Mouse (Mus musculus): Measurements from ENCODE around the gene 4921501E09Rik. TPM values are rescaled to one million over a fixed set of nuclear protein-coding genes. Genes with fewer than 3 reads are reported as not detected.
"Not testable (repeated sequence)": the region's sequence is repeated elsewhere in the genome, so short reads cannot be mapped to it uniquely, and the experiment has no call there.

4921501E09Rik gene
- not detected for total RNA-seq (2021)
- long read RNA-seq, experiment 1, result 0 reads
- long read RNA-seq, experiment 2, result 0 reads

DNA sequence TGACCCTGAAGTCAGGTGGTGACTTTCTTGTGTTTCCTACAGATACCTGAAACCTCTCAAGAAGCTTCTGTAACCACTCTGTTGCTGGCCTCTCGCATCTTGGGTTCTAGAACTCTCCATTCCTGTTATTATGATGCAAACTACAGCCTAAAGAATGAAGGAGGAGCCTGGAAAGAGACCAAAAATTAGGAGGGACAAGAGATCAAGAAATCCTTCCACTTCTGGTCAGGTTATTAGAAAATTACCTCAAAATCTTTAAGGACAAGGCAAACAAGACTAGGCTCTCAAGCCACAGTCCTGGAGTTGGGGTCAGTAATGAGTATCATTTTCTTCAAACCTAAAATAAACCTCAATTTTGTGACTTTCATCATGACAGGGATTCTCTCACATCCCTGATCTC, at the start of gene 4921501E09Rik:
4921501E09Rik (minus strand) TSS at position 101 of the 400 bp plus-strand sequence.
- no peak for DNase-seq

GRCm38 (mm10) chr17:33097396-33097795, 29.5 kb upstream of the 4921501E09Rik start:
- intact Hi-C loops (cut with DNase I), result loop anchor here (10.0 kb wide), 1 partner anchor 297 kb away; the partner anchor contains the start of gene Zfp101
- no peak for DNase-seq

More for the DNA sequence above, at the start of gene 4921501E09Rik:
- intact Hi-C loops (cut with DNase I), result no loop called here

DNA sequence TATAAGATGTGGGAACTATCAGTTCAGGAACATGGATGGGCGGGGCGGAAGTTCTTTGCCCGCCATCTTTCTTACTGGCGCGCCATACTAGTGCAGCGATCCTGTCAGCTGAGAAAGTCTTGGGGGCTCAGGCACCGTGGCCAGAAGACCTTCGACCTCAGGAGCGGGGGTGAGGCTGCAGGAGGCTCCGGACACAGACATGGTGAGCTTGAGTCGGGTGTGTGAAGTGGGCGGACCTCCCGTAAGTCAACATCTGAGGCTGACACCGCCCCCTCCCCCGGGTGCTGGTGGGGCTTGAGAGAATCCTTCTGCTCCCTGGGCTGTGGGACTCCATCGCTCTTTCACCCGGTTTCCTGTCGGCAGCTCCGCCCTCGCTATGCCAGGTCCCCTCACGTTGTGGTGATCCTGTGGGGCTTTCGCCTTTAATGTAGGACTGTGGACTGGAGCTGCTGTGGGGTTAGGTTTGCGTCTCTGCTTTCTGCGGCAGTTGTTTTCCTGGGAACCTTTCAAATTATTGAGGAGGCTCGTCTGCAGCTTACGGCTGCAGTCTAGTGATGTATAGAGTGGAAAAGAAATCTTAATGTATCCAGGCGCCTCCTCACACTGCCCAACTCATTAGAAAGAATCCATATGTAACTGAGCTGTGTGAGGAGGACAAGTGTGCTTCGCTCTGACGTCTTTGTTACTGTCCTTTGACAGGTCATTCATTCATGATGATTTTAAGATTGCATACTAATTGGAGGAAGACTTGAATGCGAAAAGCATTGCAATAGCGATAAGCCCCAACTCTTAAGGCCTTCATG, 24.7 kb upstream of the 4921501E09Rik start:
- peak; percentile 69 to 75 for DNase-seq
- intact Hi-C loops (cut with DNase I), result loop anchor here (10.0 kb wide), 1 partner anchor 302 kb away; the partner anchor contains the start of gene Zfp101

DNA sequence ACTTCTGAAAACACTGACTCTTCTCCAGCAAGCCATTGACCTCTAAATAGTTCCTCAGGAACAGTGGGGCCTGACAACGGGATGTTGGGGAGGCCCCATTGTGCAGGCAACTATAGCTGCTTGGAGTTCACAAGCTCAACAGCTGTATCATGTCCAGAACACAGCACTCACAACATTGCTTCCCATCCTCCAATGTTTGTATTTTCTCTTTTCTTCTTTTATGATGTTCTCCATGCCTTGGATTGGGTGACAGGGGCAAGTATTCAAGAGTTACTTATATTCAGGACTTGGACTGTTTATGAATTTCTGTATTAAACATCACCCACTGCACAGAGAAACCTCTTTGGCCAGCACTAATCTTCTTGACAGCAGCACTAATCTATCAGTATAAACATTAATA, 23.8 kb upstream of the 4921501E09Rik start:
- intact Hi-C loops (cut with DNase I), result loop anchor here (10.0 kb wide), 1 partner anchor 303 kb away; the partner anchor contains the start of gene Zfp101
- no peak for DNase-seq

- intact Hi-C loops (cut with DNase I), result no loop called here
- peak; percentile 93 to 96 for DNase-seq
Observed at GRCm38 (mm10) chr17:33089220-33089949, 21.5 kb upstream of the 4921501E09Rik start, which contains the start of gene Zfp563. Gene Zfp563 (plus strand): TSS chr17:33089310.

DNA sequence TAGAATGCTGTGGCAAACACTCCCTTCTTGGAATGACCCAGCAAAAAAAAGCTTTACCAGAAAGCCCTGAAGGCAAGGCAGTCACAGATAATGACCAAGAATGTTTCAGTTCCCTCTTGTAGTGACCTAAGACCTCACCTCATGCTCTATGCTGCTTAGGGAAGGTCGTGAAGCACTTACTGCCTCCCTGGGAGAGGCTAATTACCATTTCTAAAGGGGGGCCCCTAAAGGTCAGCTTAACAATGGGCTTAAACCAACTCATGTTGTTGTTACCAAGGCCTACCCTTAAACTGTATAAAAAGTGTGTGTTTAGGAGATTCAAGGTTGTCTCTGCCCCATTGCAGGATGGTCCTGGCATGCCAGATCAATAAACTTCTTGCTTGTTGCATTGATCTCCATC, 4.9 kb downstream of the 4921501E09Rik start:
- intact Hi-C loops (cut with DNase I), result no loop called here
- no peak for DNase-seq

- no peak for DNase-seq
- intact Hi-C loops (cut with DNase I), result no loop called here
Observed at GRCm38 (mm10) chr17:33058791-33059190, 9.1 kb downstream of the 4921501E09Rik start.

DNA sequence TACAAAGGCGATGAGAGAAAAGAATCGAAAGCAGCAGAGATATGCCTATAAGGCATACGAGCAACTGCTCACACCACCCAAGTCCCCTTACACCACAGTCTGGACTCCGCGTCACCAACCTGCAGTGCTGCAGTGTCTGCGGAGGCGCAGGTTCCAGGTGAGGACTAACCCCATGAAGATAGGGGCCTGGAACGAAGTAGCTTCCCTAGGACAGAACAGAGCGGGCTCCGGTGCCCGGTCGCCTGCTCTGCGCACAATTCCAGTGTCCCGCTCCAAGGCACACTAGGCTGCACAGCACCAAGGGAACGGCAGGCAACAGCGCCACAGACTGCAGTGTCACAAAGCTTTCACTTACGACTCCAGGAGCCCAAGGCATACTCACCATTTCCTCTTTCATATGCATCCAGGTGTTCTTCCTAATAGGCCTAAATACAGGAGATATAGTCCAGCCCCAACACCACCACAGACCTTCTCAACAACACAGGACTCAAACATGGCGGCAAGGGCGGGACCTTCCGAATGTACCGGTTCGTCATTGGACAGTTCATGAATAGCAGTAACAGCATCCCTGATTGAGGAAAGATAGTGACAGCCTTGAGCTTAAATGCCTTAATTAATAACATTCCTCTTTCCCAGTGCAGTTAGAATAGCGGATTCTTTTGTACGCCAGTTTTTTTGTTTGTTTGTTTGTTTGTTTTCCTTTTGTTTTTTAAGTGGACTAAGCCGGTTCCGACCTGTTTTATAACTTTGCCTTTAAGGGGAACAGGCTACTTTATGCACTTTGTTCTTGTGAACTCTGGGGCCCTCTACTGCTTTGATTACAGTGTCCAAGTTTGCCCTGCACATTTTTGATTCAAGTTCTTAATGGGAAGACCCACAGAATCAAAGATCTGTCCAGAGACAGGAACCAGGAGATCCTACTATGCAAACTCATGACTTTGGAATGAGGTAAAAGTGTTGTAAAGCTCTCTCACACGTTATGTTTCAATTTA, 34.7 kb downstream of the 4921501E09Rik start, which contains the start of gene Zfp763:
Zfp763 (minus strand) TSS at position 503 of the 992 bp plus-strand sequence.
- intact Hi-C loops (cut with DNase I), result no loop called here
- DNase-seq, result peak; percentile 53 to 68

GRCm38 (mm10) chr17:33032376-33032775, 35.5 kb downstream of the 4921501E09Rik start:
- DNase-seq, result no peak
- intact Hi-C loops (cut with DNase I), result no loop called here

DNA sequence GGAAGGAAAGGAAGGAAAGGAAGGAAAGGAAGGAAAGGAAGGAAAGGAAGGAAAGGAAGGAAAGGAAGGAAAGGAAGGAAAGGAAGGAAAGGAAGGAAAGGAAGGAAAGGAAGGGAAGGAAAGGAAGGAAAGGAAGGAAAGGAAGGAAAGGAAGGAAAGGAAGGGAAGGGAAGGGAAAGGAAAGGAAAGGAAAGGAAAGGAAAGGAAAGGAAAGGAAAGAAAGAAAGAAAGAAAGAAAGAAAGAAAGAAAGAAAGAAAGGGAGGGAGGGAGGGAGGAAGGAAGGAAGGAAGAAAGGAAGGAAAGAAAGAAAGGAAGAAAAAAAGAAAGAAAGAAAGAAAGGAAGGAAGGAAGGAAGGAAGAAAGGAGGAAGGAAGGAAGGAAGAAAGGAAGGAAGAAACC, 47.4 kb downstream of the 4921501E09Rik start:
- intact Hi-C loops (cut with DNase I); DNase-seq: not testable (repeated sequence)

Other genes starting within 250 kb of the 4921501E09Rik start
- gene Zfp799, start 237.8 kb downstream of the 4921501E09Rik start, total RNA-seq (2021), result 1 to 10 TPM; 5.5 to 5.8 TPM
- 1 to 10 TPM; 3.8 to 6.8 TPM for gene Zfp870, start 176.4 kb downstream of the 4921501E09Rik start, total RNA-seq (2021)
- gene Cyp4f14, start 150.7 kb downstream of the 4921501E09Rik start, total RNA-seq (2021), result under 1 TPM in 1 of 2 experiments, not detected in 1; 0.27 TPM
- gene Cyp4f13, start 120.7 kb downstream of the 4921501E09Rik start, total RNA-seq (2021), result 10 to 100 TPM in 1 of 2 experiments, 1 to 10 TPM in 1; 8.6 to 10.8 TPM
- 1 to 10 TPM; 1.3 to 1.5 TPM for gene Zfp472, start 102.2 kb downstream of the 4921501E09Rik start, total RNA-seq (2021)
- 1 to 10 TPM; 3.1 to 5.4 TPM for gene Zfp952, start 74.9 kb downstream of the 4921501E09Rik start, total RNA-seq (2021)
- 1 to 10 TPM; 1.5 to 2.4 TPM for gene Zfp763, start 34.7 kb downstream of the 4921501E09Rik start, total RNA-seq (2021)
- gene Zfp563, start 21.3 kb upstream of the 4921501E09Rik start, total RNA-seq (2021), result 1 to 10 TPM; 3.1 to 4.8 TPM
- under 1 TPM; 0.07 to 0.20 TPM for gene Morc2b, start 71.6 kb upstream of the 4921501E09Rik start, total RNA-seq (2021)
- gene Olfr55, start 100.4 kb upstream of the 4921501E09Rik start, total RNA-seq (2021), result not detected
- not detected for gene Olfr239, start 123.2 kb upstream of the 4921501E09Rik start, total RNA-seq (2021)
- gene Olfr1564, start 153.6 kb upstream of the 4921501E09Rik start, total RNA-seq (2021), result under 1 TPM; 0.15 to 0.23 TPM
- 1 to 10 TPM; 3.0 to 5.4 TPM for gene Zfp955a, start 187.1 kb upstream of the 4921501E09Rik start, total RNA-seq (2021)
- gene Olfr63, start 196.6 kb upstream of the 4921501E09Rik start, total RNA-seq (2021), result not detected
- 10 to 100 TPM in 1 of 2 experiments, 1 to 10 TPM in 1; 8.2 to 10.3 TPM for gene Zfp955b, start 221.5 kb upstream of the 4921501E09Rik start, total RNA-seq (2021)